Mouse (Mus musculus) midbrain, postnatal 0 days (tissue): ENCODE measurements around the gene Ypel1. TPM values are rescaled to one million over a fixed set of nuclear protein-coding genes. Genes with fewer than 3 reads are reported as not detected.

Experiments
- ATAC-seq: fragments of 200-750 bp; cut with Nextera tagmentation; 2 replicates; pipeline ENCODE4 v1.8.0; 2017; ENCODE audit warnings: moderate number of reproducible peaks, mild to moderate bottlenecking, moderate TSS enrichment, moderate library complexity; ENCODE audit not compliant: low FRiP score
- DNase-seq: peaks from one replicate; pipeline ENCODE4 v3.0.0-alpha.2; 2015; ENCODE audit warnings: low spot score
- H3K27ac ChIP-seq: fragments of 300-500 bp; sonication (generic); 2 replicates; pipeline ENCODE4 v1.5.1; 2014; ENCODE audit warnings: low read depth, mild to moderate bottlenecking, low read length, mixed read lengths
- H3K27me3 ChIP-seq: fragments of 300-500 bp; sonication (generic); 2 replicates; pipeline ENCODE4 v1.6.1; 2014; ENCODE audit warnings: low read length, control low read depth, mixed read lengths; ENCODE audit not compliant: insufficient read depth
- H3K36me3 ChIP-seq: fragments of 300-500 bp; sonication (generic); 2 replicates; pipeline ENCODE4 v1.6.1; 2014; ENCODE audit warnings: low read length, control low read depth, mixed read lengths; ENCODE audit not compliant: insufficient read depth
- H3K4me1 ChIP-seq: fragments of 300-500 bp; sonication (generic); 2 replicates; pipeline ENCODE4 v1.6.1; 2014; ENCODE audit warnings: mild to moderate bottlenecking, control low read depth, antibody characterized with exemption, low read length, mixed read lengths; ENCODE audit not compliant: insufficient read depth
- H3K4me2 ChIP-seq: fragments of 300-500 bp; sonication (generic); 2 replicates; pipeline ENCODE4 v1.6.1; 2014; ENCODE audit warnings: low read depth, mild to moderate bottlenecking, low read length, mixed read lengths; ENCODE audit not compliant: poor library complexity, severe bottlenecking
- H3K4me3 ChIP-seq: fragments of 300-500 bp; sonication (generic); 2 replicates; pipeline ENCODE4 v1.5.1; 2014; ENCODE audit warnings: low read depth, mild to moderate bottlenecking, low read length, moderate library complexity
- H3K9ac ChIP-seq: fragments of 300-500 bp; sonication (generic); replicated peaks from 2 replicates; pipeline ENCODE4 v1.6.1; 2014; ENCODE audit warnings: mild to moderate bottlenecking, low read length, moderate library complexity, mixed read lengths; ENCODE audit not compliant: poor library complexity, severe bottlenecking
- H3K9me3 ChIP-seq: fragments of 300-500 bp; sonication (generic); 2 replicates; pipeline ENCODE4 v1.6.1; 2016; ENCODE audit warnings: low read length, control low read depth
- CTCF ChIP-seq: IDR thresholded peaks from 2 replicates; pipeline ENCODE4 v1.5.1; 2016; ENCODE audit warnings: antibody characterized with exemption, mild to moderate bottlenecking
- WGBS: fragments of 180-500 bp; shearing (Covaris S2); extraction: QIAGEN DNeasy Blood & Tissue Kit; methylation state at CpG from one replicate; pipeline ENCODE4 v1.1.7; 2014; 5-methylcytosine and 5-hydroxymethylcytosine counted together
- polyA plus RNA-seq: library from polyadenylated mRNA; unstranded; fragments of >200 nt; fragmentation: Nextera tagmentation; extraction: Ambion mirVana; gene quantifications from 2 replicates; pipeline ENCODE4 v1.2.1, GENCODE M21; 2015
- total RNA-seq: library from RNA; depleted of rRNA; stranded (reverse); fragments of >200 nt; gene quantifications from 2 replicates; pipeline ENCODE4 v1.2.3, GENCODE M21; 2014

Ypel1 gene
- total and polyA plus RNA-seq, 2 experiments from 2014 or later = 71.0 to 91.9 TPM

GRCm38 (mm10) chr16:17088346-17088745 lies 18.9 kb downstream of the Ypel1 start:
- no peaks in the 10 kb centered on the region for H3K27me3 ChIP-seq
- no peaks in the 10 kb centered on the region for H3K9me3 ChIP-seq
- 0 out of 2 replicates have a peak, but pooled peaks have one; percentile 21 for ATAC-seq
- H3K4me1 ChIP-seq = no peaks in the 10 kb centered on the region
- no peak overlapping the region for H3K4me2 ChIP-seq
- peak; percentile 53 for DNase-seq
- H3K4me3 ChIP-seq = no peak overlapping the region
- 69% methylated on average over 3 of the region's 3 CpGs for WGBS
- peak; percentile 60 for TF ChIP-seq CTCF
- H3K27ac ChIP-seq = no peak overlapping the region; the same call in 1 of the 2 replicates
- H3K36me3 ChIP-seq = peaks cover 71% of the 10 kb centered on the region
- no peak overlapping the region for H3K9ac ChIP-seq

DNA sequence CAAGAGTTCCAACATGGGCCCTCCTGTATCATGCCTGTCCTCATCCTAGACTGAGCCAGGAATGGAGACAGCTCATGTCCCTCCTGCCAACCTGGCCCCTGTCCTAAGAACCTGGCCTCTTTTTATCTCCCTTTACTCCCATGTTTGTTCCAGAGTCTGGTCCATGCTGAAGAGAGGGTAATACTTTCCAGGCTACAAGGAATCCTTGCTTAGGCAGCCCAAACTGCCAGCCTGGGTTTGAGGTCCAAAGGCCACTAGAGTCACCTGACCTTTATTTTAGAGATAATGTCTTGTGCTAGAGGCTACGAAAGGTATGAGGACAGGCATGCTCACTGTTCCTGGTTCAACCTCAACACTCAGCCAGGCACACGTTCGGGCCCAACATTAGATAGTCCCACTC lies 27.4 kb downstream of the Ypel1 start:
- 96% methylated on average over 3 of the region's 3 CpGs for WGBS
- no peaks in the 10 kb centered on the region for H3K9me3 ChIP-seq
- no peak for TF ChIP-seq CTCF
- no peak overlapping the region for H3K4me2 ChIP-seq
- H3K9ac ChIP-seq = no peak overlapping the region
- peaks cover 52% of the 10 kb centered on the region for H3K36me3 ChIP-seq
- ATAC-seq (no peak), DNase-seq (no peak)
- no peak overlapping the region for H3K4me3 ChIP-seq
- no peaks in the 10 kb centered on the region for H3K4me1 ChIP-seq
- H3K27ac ChIP-seq = no peak overlapping the region
- H3K27me3 ChIP-seq = no peaks in the 10 kb centered on the region

DNA sequence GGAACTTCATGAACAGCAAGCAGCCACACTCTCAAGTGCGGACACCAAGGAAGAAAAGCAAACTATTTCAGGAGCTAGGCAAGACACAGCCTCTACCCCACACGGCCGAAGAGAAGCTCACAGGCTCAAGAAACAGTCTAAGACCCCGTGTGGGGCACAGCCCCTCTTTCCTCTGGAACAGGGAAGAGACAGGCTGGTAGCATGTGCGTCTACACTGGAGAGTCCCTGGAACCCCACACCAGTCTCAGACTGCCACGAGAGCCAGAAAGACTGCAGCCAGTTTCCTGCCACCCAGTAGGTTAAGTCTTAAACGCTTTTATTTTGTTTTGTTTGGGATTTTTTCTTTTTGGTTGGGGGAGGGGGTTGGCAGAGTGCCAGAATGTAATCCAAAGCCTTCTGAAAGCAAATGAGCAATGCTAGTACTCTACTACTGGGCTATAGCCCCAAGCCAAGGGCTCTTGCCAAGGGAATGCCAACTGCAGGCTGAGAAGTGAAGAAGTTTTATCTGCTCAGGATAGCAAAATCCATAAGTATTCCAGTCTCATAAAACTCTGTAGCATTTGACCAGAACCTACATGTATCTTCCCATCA lies 33.2 kb downstream of the Ypel1 start:
- DNase-seq = peak; percentile 52
- TF ChIP-seq CTCF = no peak
- Histone ChIP-seq H3K27ac (no peak overlapping the region), H3K27me3 (no peaks in the 10 kb centered on the region), H3K9me3 (no peaks in the 10 kb centered on the region), H3K4me2 (no peak overlapping the region), H3K36me3 (peaks cover 30% of the 10 kb centered on the region), H3K4me3 (no peak overlapping the region), H3K4me1 (no peaks in the 10 kb centered on the region), H3K9ac (no peak overlapping the region)
- ATAC-seq = no peak
- 63% methylated on average over 7 of the region's 7 CpGs for WGBS

DNA sequence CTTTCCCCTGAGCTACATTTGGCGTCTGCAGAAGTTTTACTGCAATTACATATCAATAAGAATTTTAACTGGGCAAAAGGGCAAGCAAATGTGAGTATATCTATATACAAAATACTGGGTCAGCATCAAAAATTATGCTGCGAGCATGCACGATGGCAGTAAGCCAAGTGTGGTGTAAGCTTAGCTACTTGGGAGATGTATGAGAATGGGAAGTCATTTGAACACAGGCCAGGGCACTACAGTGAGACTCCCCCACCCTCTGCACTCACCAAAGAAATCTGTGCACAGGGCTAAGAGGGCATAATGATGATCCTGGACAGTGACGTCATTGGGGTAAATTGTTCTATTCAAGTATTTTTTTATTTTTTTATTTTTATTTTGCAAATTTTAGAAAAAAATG lies 35.1 kb downstream of the Ypel1 start:
- no peak overlapping the region for H3K4me2 ChIP-seq
- H3K36me3 ChIP-seq = peaks cover 24% of the 10 kb centered on the region
- no peaks in the 10 kb centered on the region for H3K27me3 ChIP-seq
- H3K27ac ChIP-seq = no peak overlapping the region
- no peaks in the 10 kb centered on the region for H3K9me3 ChIP-seq
- DNase-seq (no peak), ATAC-seq (no peak)
- no peak overlapping the region for H3K9ac ChIP-seq
- no peak for TF ChIP-seq CTCF
- 79% methylated on average over 4 of the region's 4 CpGs for WGBS
- H3K4me1 ChIP-seq = peaks cover under 1% of the 10 kb centered on the region; the same call in 1 of the 2 replicates
- no peak overlapping the region for H3K4me3 ChIP-seq

- peak within 1 kb of the TSS; percentile 63 for H3K4me2 ChIP-seq
- peak; percentile 87 for DNase-seq
- H3K9ac ChIP-seq = peak within 1 kb of the TSS; percentile 65
- peaks cover 7% of the 10 kb centered on the region; the same call in 1 of the 2 replicates for H3K4me1 ChIP-seq
- H3K4me3 ChIP-seq = peak within 1 kb of the TSS; percentile 87
- peak within 1 kb of the TSS; percentile 57; the same call in 1 of the 2 replicates for H3K27ac ChIP-seq
- no peak for TF ChIP-seq CTCF
- H3K27me3 ChIP-seq = no peaks in the 10 kb centered on the region
- ATAC-seq = peak; percentile 85
- peaks cover 2% of the 10 kb centered on the region; the same call in 1 of the 2 replicates for H3K36me3 ChIP-seq
- H3K9me3 ChIP-seq = no peaks in the 10 kb centered on the region
- WGBS = 8% methylated on average over 38 of the region's 38 CpGs
These were observed 41.6 kb downstream of the Ypel1 start, which contains the start of gene Ppil2 for GRCm38 (mm10) chr16:17110771-17111743. TSS of gene Ppil2 (minus strand) at chr16:17111257.
